Mouse (Mus musculus) stomach, postnatal 0 days (tissue): ENCODE results near the gene Gm49325.

Experiments used
- CTCF ChIP-seq: IDR thresholded peaks from 2 replicates; pipeline ENCODE4 v1.5.1; 2016; ENCODE audit warnings: antibody characterized with exemption, low read depth, mild to moderate bottlenecking, moderate library complexity
- EP300 ChIP-seq: optimal IDR thresholded peaks from 2 replicates; pipeline ENCODE3; 2016; ENCODE audit warnings: antibody characterized with exemption

GRCm38 (mm10) chr10:77604111-77604510 lies 1.9 kb upstream of the Gm49325 start:
- TF ChIP-seq EP300, result no peak
- peak; percentile 55 for TF ChIP-seq CTCF
